Mouse (Mus musculus) hindbrain, embryonic 14.5 days (tissue): ENCODE measurements around the gene Elovl7. TPM values are rescaled to one million over a fixed set of nuclear protein-coding genes. Genes with fewer than 3 reads are reported as not detected.

ENCODE experiments used
- ATAC-seq: fragments of 200-750 bp; cut with Nextera tagmentation; 2 replicates; pipeline ENCODE4 v1.8.0; 2017; ENCODE audit warnings: moderate number of reproducible peaks, mild to moderate bottlenecking, moderate TSS enrichment, moderate library complexity; ENCODE audit not compliant: low FRiP score
- DNase-seq: peaks from one replicate; pipeline ENCODE4 v3.0.0-alpha.2; 2015; ENCODE audit warnings: low spot score
- H3K27ac ChIP-seq: fragments of 300-500 bp; sonication (generic); 2 replicates; pipeline ENCODE4 v1.5.1; 2014; ENCODE audit warnings: mild to moderate bottlenecking, moderate library complexity
- H3K27me3 ChIP-seq: fragments of 300-500 bp; sonication (generic); 2 replicates; pipeline ENCODE4 v1.6.1; 2014; ENCODE audit warnings: mild to moderate bottlenecking, low read length, mixed read lengths; ENCODE audit not compliant: control insufficient read depth, insufficient read depth
- H3K36me3 ChIP-seq: fragments of 300-500 bp; sonication (generic); replicated peaks from 2 replicates; pipeline ENCODE4 v1.6.1; 2014; ENCODE audit not compliant: control insufficient read depth, insufficient read depth
- H3K4me1 ChIP-seq: fragments of 300-500 bp; sonication (generic); replicated peaks from 2 replicates; pipeline ENCODE4 v1.6.1; 2014; ENCODE audit warnings: antibody characterized with exemption, low read length, mixed read lengths; ENCODE audit not compliant: control insufficient read depth, insufficient read depth
- H3K4me2 ChIP-seq: fragments of 300-500 bp; sonication (generic); replicated peaks from 2 replicates; pipeline ENCODE4 v1.6.1; 2014; ENCODE audit warnings: mild to moderate bottlenecking, moderate library complexity
- H3K4me3 ChIP-seq: fragments of 300-500 bp; sonication (generic); replicated peaks from 2 replicates; pipeline ENCODE4 v1.5.1; 2014; ENCODE audit warnings: mild to moderate bottlenecking, low read length
- H3K9ac ChIP-seq: fragments of 300-500 bp; sonication (generic); 2 replicates; pipeline ENCODE4 v1.6.1; 2014
- H3K9me3 ChIP-seq: fragments of 300-500 bp; sonication (generic); 2 replicates; pipeline ENCODE4 v1.6.1; 2016; ENCODE audit warnings: low read length; ENCODE audit not compliant: control insufficient read depth
- WGBS: fragments of 180-500 bp; shearing (Covaris S2); extraction: QIAGEN DNeasy Blood & Tissue Kit; methylation state at CpG from one replicate; pipeline ENCODE4 v1.1.7; 2014; 5-methylcytosine and 5-hydroxymethylcytosine counted together
- polyA plus RNA-seq: library from polyadenylated mRNA; unstranded; fragments of >200 nt; fragmentation: Nextera tagmentation; extraction: Ambion mirVana; gene quantifications from 2 replicates; pipeline ENCODE4 v1.2.1, GENCODE M21; 2014

Gene Elovl7
- polyA plus RNA-seq, 1 experiment from 2014 or later = 2.5 TPM

DNA sequence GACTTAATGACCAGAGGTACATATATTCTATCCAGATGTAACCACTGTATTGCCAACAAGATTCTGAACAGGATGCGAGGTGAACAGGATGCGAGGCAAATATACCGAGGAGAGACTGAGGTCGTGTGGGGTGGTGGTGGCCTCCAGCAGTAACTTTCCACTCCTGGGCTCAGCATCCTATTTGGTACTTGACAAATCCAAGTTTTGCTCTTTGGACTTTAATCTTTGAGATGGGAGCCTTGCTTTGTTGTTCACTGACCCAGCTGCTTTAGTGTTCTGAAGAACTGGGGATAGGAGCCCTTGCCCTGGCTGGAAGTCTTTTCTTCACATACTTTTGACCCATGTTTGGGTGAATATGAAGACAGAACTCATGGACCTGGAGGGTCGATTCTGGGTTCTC is 111.7 kb downstream of the Elovl7 start:
- H3K27me3 ChIP-seq = no peaks in the 10 kb centered on the region
- DNase-seq = no peak
- H3K4me1 ChIP-seq = no peaks in the 10 kb centered on the region
- H3K9me3 ChIP-seq = no peaks in the 10 kb centered on the region
- WGBS = 93% methylated on average over 5 of the region's 5 CpGs
- H3K4me3 ChIP-seq = no peak overlapping the region
- H3K36me3 ChIP-seq = no peaks in the 10 kb centered on the region
- H3K4me2 ChIP-seq = no peak overlapping the region
- ATAC-seq = no peak
- H3K9ac ChIP-seq = no peak overlapping the region
- no peak overlapping the region for H3K27ac ChIP-seq

DNA sequence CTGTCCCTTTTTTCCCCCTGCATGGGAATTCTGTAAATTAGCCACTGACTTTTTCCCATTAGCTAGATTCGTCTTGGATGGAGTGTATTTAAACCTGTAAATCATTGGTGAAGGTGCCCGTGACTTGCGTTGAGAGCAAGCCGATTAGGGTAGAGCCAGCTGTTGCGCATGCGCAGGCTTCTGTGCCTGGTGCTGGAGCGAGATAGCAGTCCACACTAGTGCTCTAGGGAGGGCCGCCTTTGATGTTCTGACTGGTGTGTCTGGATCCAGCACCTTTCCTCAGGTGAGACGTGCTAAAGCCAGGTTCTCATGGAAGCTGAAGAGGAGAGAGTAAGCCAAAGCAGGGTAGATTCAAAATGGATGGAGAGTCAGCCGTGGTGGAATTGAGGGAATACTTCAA is 112.1 kb downstream of the Elovl7 start:
- no peak for DNase-seq
- Histone ChIP-seq H3K27ac (no peak overlapping the region), H3K27me3 (no peaks in the 10 kb centered on the region), H3K4me2 (no peak overlapping the region), H3K9ac (no peak overlapping the region), H3K4me1 (no peaks in the 10 kb centered on the region), H3K4me3 (no peak overlapping the region), H3K9me3 (no peaks in the 10 kb centered on the region), H3K36me3 (no peaks in the 10 kb centered on the region)
- ATAC-seq = no peak
- WGBS = 94% methylated on average over 10 of the region's 10 CpGs

DNA sequence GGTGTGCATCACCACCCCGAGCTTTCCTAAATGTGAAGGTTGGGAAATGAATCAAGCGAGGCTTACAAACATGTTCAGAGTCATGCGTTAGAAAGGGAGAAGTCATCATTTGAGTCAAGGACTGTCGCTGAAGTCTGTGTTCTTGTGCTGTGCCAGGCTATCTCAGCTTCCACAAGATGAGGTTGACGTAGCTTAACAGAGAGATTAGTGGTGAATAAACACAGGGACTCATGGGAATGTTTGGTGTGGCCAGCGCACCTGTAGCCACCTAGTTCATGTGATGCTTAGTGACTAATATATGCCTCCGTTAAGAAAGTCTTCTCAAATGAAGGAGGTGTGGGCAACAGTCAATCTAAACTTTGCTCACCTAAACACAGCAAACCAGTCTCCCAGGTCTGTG is 112.8 kb downstream of the Elovl7 start:
- Histone ChIP-seq H3K4me1 (no peaks in the 10 kb centered on the region), H3K9ac (no peak overlapping the region), H3K27ac (no peak overlapping the region), H3K9me3 (no peaks in the 10 kb centered on the region), H3K4me3 (no peak overlapping the region), H3K36me3 (no peaks in the 10 kb centered on the region), H3K27me3 (no peaks in the 10 kb centered on the region), H3K4me2 (no peak overlapping the region)
- DNase-seq = no peak
- WGBS = 93% methylated on average over 7 of the region's 7 CpGs
- ATAC-seq = no peak

DNA sequence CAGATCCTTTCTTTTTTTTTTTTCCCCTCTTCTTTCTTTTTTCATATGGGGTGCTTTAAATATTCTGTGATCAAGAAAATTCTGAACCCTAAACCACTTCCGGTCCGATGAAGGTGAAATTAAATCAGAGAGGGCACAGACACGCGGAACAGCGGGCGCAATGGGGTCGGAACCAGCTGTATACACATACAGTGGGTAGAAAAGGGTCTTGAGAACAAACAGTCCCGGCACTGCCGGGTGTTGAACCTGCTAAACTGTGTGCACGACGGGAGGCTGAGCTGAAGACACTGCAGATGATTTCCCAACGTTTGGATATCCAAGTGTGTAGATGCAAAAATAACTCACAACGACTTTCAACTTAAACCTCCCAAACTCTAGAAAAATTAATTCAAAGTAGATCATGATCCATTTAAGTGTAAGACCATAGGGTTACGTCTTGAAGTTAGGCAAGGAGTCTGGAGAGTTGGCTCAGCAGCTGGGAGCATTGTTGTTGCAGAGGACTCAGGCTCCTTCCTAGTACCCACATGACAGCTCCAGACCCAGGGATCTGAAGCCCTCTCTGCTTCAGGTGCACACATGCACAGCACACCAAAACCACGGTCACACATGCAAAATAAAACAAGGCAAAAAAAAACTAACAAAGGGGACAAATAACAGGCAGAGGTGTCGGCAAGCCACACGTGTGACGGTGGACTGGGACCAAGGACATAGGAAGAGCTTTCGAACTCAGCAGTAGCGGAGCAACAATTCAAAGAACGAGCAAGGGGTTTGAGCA is 114.4 kb downstream of the Elovl7 start:
- Histone ChIP-seq H3K9me3 (no peaks in the 10 kb centered on the region), H3K27me3 (no peaks in the 10 kb centered on the region), H3K36me3 (no peaks in the 10 kb centered on the region), H3K4me1 (no peaks in the 10 kb centered on the region), H3K27ac (no peak overlapping the region), H3K4me3 (no peak overlapping the region), H3K9ac (no peak overlapping the region), H3K4me2 (no peak overlapping the region)
- WGBS = 92% methylated on average over 21 of the region's 21 CpGs
- no peak for ATAC-seq
- DNase-seq = no peak

DNA sequence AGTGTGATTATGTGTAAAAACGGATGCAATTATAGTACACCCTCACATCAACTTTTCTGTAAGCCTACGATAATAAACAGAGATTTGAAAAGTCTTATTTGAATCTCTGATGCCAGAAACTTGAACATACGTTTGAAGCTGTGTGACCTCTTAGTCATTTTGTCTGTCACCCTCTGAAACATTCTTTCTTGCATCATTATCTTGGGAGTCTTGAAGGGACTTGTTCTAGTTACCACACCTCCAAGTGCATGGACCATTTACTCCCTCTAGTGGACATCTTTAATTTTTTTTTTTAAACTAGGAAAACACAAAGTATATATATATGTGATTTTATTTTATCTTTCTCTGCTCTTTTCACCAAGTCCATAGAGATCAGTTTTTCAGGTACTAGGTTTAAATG is 115.5 kb downstream of the Elovl7 start:
- Histone ChIP-seq H3K4me3 (no peak overlapping the region), H3K9ac (no peak overlapping the region), H3K4me1 (no peaks in the 10 kb centered on the region), H3K4me2 (no peak overlapping the region), H3K9me3 (no peaks in the 10 kb centered on the region), H3K27ac (no peak overlapping the region), H3K36me3 (no peaks in the 10 kb centered on the region), H3K27me3 (no peaks in the 10 kb centered on the region)
- DNase-seq = peak; percentile 73
- ATAC-seq = no peak
- 75% methylated on average over 3 of the region's 3 CpGs for WGBS

Other genes starting within 250 kb of the Elovl7 start
- 33.6 and 40.2 TPM in 2 replicates for gene Smim15, start 170.0 kb upstream of the Elovl7 start, polyA plus RNA-seq
- gene Ndufaf2, start 55.8 kb upstream of the Elovl7 start, polyA plus RNA-seq = 68.5 and 70.5 TPM in 2 replicates
- 30.8 and 31.5 TPM in 2 replicates for gene Ercc8, start 55.7 kb upstream of the Elovl7 start, polyA plus RNA-seq
- 2.2 and 2.6 TPM in 2 replicates for gene Depdc1b, start 101.9 kb downstream of the Elovl7 start, polyA plus RNA-seq
- gene Pde4d, start 235.5 kb downstream of the Elovl7 start, polyA plus RNA-seq = 23.2 and 24.8 TPM in 2 replicates